Mouse (Mus musculus) olfactory bulb, adult 2 months (tissue): Measurements from ENCODE around the gene Tmem88.

Source experiments
- CTCF ChIP-seq: fragments of 200-500 bp; IDR thresholded peaks from 2 replicates; pipeline ENCODE4 v1.5.1; 2012; ENCODE audit warnings: low read depth, mild to moderate bottlenecking, low read length, moderate library complexity; ENCODE audit not compliant: insufficient read depth
- POLR2A ChIP-seq: fragments of 200-500 bp; IDR thresholded peaks from 2 replicates; pipeline ENCODE4 v1.6.1; 2012; ENCODE audit warnings: mild to moderate bottlenecking, low read depth, low read length, moderate library complexity; ENCODE audit not compliant: insufficient read depth

DNA sequence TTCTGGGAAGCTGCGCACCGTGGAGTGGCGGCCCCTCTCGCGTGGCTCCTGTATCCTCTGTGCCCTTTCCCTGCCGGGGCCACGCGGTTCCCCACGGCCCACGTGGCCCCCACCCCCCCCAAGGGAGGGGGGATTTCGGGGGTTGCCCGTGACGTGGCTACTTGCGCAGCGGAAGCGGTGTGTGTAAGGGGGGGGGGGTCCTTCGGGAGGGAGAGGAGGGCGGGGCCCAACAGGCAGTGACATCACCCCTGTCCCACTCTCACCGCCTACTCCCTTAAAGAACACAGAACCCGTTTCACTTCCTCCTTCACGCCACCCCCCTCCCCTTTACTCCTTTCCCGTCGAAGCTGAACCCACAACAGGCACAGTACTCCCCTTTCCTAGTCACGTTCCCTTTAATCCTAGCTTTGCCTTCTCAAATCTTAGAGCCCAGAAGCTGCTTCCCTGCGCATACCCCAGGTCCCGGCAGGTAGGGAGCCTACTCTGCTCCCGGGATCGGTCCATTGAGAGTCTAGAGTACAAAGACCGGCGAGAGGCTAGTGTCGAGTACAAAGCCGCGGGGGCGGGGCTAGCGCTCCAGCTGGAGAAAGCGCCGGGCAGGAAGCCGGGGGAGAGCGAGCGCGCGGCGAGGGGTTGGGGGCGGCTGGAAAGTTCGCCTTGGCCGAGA lies 11.5 kb upstream of the Tmem88 start:
- TF ChIP-seq POLR2A (no peak; the same call in 1 of the 2 replicates), CTCF (no peak)
